Mouse (Mus musculus) thymus, adult 2 months (tissue): Measurements from ENCODE around the gene Pxylp1. TPM values are rescaled to one million over a fixed set of nuclear protein-coding genes. Genes with fewer than 3 reads are reported as not detected.

Experiments used
- DNase-seq: peaks from one replicate; pipeline ENCODE4 v3.0.0; 2021
- H3K27ac ChIP-seq: fragments of 200-500 bp; 2 replicates; pipeline ENCODE4 v1.5.1; 2012; ENCODE audit warnings: low read length, control low read depth; ENCODE audit not compliant: control insufficient read depth, insufficient read depth
- H3K27me3 ChIP-seq: fragments of 200-500 bp; 2 replicates; pipeline ENCODE4 v1.6.1; 2012; ENCODE audit warnings: mild to moderate bottlenecking, low read length, moderate library complexity, mixed read lengths; ENCODE audit not compliant: control insufficient read depth, insufficient read depth
- H3K36me3 ChIP-seq: fragments of 200-500 bp; 2 replicates; pipeline ENCODE4 v1.6.1; 2012; ENCODE audit warnings: mild to moderate bottlenecking, low read length, moderate library complexity; ENCODE audit not compliant: control insufficient read depth, insufficient read depth
- H3K4me1 ChIP-seq: fragments of 200-500 bp; replicated peaks from 2 replicates; pipeline ENCODE4 v1.6.1; 2012; ENCODE audit warnings: low read length; ENCODE audit not compliant: control insufficient read depth, insufficient read depth
- H3K4me3 ChIP-seq: fragments of 200-500 bp; 2 replicates; pipeline ENCODE4 v1.5.1; 2012; ENCODE audit warnings: mild to moderate bottlenecking, low read length, control low read depth, moderate library complexity; ENCODE audit not compliant: control insufficient read depth, insufficient read depth
- CTCF ChIP-seq: fragments of 200-500 bp; IDR thresholded peaks from 2 replicates; pipeline ENCODE4 v1.5.1; 2012; ENCODE audit warnings: mild to moderate bottlenecking, control low read depth, low read length, moderate library complexity, borderline replicate concordance; ENCODE audit not compliant: control insufficient read depth, poor library complexity, insufficient read depth; ENCODE audit errors: extremely low read depth
- POLR2A ChIP-seq: fragments of 200-500 bp; IDR thresholded peaks from 2 replicates; pipeline ENCODE4 v1.6.1; 2012; ENCODE audit warnings: mild to moderate bottlenecking, low read length, control low read depth, moderate library complexity; ENCODE audit not compliant: control insufficient read depth, poor library complexity, insufficient read depth; ENCODE audit errors: extremely low read depth
- WGBS: fragments of 180-500 bp; shearing (Covaris S2); methylation state at CpG from one replicate; pipeline ENCODE4 v1.1.7; 2018; 5-methylcytosine and 5-hydroxymethylcytosine counted together
- polyA plus RNA-seq: library from polyadenylated mRNA; depleted of rRNA; stranded (reverse); fragments of >200 nt; gene quantifications from 2 replicates; pipeline ENCODE4 v1.2.3, GENCODE M21; 2012

The Pxylp1 gene
- polyA plus RNA-seq, 1 experiment, result 4.4 TPM

DNA sequence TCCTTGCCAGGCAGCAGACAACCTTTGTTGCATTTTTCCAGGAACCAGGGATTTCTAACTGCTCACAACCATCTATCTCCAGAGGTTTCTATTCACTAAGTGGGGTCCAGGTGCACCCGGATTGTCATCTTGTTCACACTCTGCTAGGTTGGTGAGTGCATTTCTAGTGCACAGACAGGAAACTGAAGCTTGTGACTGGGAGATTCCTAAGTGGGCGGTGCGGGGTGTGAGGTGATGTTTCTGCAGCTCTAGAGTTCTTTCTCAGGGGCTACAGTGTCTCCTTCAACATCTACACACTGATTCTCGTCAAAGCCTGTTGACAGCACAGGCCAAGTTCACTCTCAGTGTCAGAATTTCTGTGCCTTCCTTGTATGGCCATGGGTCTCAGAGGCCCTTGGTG lies 34.6 kb downstream of the Pxylp1 start:
- Histone ChIP-seq H3K4me3 (no peak overlapping the region), H3K4me1 (no peaks in the 10 kb centered on the region), H3K27ac (no peak overlapping the region), H3K36me3 (no peaks in the 10 kb centered on the region), H3K27me3 (no peaks in the 10 kb centered on the region)
- WGBS, result 90% methylated on average over 4 of the region's 4 CpGs
- DNase-seq, result no peak
- TF ChIP-seq POLR2A (no peak), CTCF (no peak)

DNA sequence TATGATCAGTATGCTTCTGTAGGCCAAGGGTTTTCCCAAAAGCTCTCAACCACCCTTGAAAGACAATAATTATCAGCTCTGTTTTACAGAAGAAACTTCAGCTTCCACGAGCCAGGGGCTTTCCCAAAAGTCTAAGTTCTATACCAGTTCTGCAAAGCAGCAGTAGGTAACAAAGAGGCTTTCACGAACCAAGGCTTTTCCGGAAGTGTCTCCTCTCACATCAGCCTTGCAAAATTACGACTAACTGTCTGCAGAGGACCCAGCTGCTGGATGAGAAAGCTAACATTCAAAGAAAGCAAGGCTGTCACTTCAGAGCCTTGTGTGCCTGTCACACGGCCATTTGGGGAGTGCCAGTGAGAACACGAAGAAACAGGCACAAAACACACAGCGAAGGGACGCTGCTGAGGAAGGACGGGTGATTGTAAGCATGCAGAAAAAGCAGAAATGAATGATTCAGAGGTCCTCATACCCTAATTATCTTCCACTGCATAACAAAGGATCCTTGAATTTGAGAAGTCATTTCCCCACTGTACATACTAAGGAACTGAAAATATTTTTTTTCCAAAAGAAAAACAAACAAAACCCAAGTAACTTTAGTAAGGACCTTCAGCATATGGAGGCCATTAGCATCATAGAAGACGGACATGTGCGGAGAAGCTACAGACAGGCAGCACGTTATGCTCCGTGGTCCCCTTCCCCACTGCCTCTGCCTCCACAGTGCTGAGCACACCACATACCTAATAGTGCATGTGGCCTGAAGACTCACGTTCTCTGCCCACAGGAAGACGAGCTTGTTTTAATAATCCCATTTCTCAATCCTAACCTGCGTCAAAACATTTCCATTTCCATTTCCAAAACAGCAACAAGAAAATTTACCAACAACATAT lies 38.9 kb downstream of the Pxylp1 start:
- no peaks in the 10 kb centered on the region for H3K36me3 ChIP-seq
- no peak overlapping the region for H3K4me3 ChIP-seq
- no peak overlapping the region for H3K27ac ChIP-seq
- DNase-seq, result no peak
- H3K27me3 ChIP-seq, result no peaks in the 10 kb centered on the region
- 94% methylated on average over 16 of the region's 16 CpGs for WGBS
- H3K4me1 ChIP-seq, result no peaks in the 10 kb centered on the region
- TF ChIP-seq POLR2A, result no peak
- no peak for TF ChIP-seq CTCF

DNA sequence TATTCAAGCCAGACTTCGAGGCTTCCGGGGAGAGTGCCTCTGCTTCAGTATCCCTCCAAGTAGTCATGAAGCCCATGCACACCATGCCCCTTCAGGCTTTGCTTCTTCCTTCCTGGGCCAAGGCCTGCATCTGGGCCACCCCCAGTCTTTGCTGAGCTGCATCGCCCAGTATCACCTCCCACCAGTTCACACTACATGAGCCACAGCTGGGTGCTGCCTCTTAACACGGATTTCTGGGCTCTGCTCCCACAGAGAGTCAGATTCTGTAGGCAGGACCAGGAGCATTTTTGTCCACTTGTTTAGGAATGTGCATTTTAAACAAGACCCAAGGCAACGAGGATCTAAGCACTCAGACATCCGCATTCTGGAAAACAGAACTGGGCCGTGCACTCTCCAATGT lies 40.8 kb downstream of the Pxylp1 start:
- WGBS, result 92% methylated on average over 7 of the region's 7 CpGs
- no peaks in the 10 kb centered on the region for H3K4me1 ChIP-seq
- H3K27ac ChIP-seq, result no peak overlapping the region

DNA sequence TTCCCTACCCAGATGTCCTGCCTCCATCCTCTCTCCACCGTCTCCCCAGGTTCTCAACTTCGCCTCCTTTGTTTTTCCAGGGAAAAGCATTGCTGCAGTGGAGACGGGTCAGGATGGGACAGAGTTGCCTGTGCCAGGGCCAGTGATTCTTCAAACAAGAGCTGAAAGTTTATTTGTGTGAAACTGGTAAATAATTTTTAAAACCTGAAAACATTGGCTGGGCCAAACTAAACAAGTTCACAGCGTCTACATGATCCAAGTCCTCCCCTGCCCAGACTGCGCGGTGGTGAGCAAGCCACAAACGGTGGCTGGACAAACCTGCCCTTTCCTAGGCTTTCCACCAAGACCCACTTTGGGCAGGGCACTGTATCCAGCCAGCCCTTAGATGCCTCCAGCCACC lies 41.4 kb downstream of the Pxylp1 start:
- no peaks in the 10 kb centered on the region for H3K36me3 ChIP-seq
- WGBS, result 95% methylated on average over 7 of the region's 7 CpGs
- TF ChIP-seq POLR2A (no peak), CTCF (no peak)
- H3K4me3 ChIP-seq, result no peak overlapping the region
- H3K27ac ChIP-seq, result no peak overlapping the region
- H3K27me3 ChIP-seq, result no peaks in the 10 kb centered on the region
- H3K4me1 ChIP-seq, result no peaks in the 10 kb centered on the region
- no peak for DNase-seq

More for the DNA sequence above, 40.8 kb downstream of the Pxylp1 start:
- H3K4me3 ChIP-seq, result no peak overlapping the region
- no peaks in the 10 kb centered on the region for H3K36me3 ChIP-seq
- no peak for TF ChIP-seq POLR2A
- TF ChIP-seq CTCF, result no peak
- DNase-seq, result no peak
- H3K27me3 ChIP-seq, result no peaks in the 10 kb centered on the region

DNA sequence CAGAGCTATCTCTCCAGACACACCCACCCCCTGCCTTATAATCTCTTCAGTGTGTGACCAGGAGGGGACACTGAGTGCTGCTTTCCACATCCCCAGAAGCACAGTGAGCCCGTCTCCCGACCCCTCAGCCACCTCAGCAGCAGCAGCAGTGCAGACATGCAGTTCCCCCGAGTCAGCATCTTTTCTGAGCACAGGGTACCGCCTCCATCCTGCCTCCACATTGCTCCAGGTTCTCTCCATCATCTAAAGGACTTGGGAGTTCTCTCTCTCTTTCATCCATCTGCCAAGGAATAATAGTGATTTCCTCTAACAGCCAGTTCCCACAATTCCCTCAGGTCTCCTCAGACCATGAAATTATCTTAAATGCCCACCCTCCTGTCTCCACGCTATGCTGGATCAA lies 43.5 kb downstream of the Pxylp1 start:
- H3K36me3 ChIP-seq, result no peaks in the 10 kb centered on the region
- H3K27me3 ChIP-seq, result no peaks in the 10 kb centered on the region
- TF ChIP-seq CTCF (no peak), POLR2A (no peak)
- no peak overlapping the region for H3K4me3 ChIP-seq
- WGBS, result 90% methylated on average over 5 of the region's 5 CpGs
- H3K27ac ChIP-seq, result no peak overlapping the region
- no peak for DNase-seq
- H3K4me1 ChIP-seq, result no peaks in the 10 kb centered on the region

DNA sequence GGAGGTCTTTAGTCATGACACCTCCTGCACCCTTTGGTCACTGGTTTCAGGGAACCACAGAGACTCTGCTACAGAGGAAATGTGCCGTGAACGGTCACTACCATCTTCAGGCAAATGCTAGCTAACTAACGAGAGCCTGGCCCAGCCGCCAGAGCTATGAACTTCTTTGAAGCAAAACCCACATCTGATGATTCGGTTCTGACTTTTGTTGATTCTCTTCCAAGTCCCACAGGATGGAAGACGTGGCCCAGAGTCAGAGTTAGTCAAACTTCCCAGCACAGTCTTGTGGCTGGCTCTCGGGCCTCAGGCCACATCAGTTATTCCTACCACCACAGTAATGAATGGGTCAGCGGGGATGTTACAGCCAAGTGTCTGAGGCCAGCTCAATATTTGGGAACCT lies 46.1 kb downstream of the Pxylp1 start:
- no peak for TF ChIP-seq POLR2A
- TF ChIP-seq CTCF, result no peak
- WGBS, result 84% methylated on average over 8 of the region's 8 CpGs
- Histone ChIP-seq H3K4me1 (no peaks in the 10 kb centered on the region), H3K4me3 (no peak overlapping the region), H3K27me3 (no peaks in the 10 kb centered on the region), H3K27ac (no peak overlapping the region), H3K36me3 (no peaks in the 10 kb centered on the region)
- DNase-seq, result no peak
